Mouse (Mus musculus): Measurements from ENCODE around the gene Slc26a10. TPM values are rescaled to one million over a fixed set of nuclear protein-coding genes. Genes with fewer than 3 reads are reported as not detected.
"Not testable (repeated sequence)": the region's sequence is repeated elsewhere in the genome, so short reads cannot be mapped to it uniquely, and the experiment has no call there.

The Slc26a10 gene
- total and polyA plus RNA-seq, 3 experiments = 13.2 to 40.5 (median 14.7) TPM

GRCm38 (mm10) chr10:127136510-127136909 lies 43.9 kb downstream of the Slc26a10 start:
- intact Hi-C loops (cut with DNase I) = no loop called here
- H3K27ac ChIP-seq = no peak overlapping the region
- H3K36me3 ChIP-seq (ENCODE audit: control insufficient read depth, insufficient read depth, low read length) = no peaks in the 10 kb centered on the region
- H3K4me3 ChIP-seq = no peak overlapping the region
- H3K79me2 ChIP-seq (replicated peaks; ENCODE audit: control insufficient read depth, insufficient read depth, low read length) = no peaks in the 10 kb centered on the region
- no peak for DNase-seq
- no peak for TF ChIP-seq EP300 (IDR thresholded peaks at IDR 0.05; ENCODE audit: insufficient read depth, low read depth, low read length)
- no peaks in the 10 kb centered on the region for H3K27me3 ChIP-seq (ENCODE audit: control insufficient read depth, insufficient read depth, low read length)
- H3K9ac ChIP-seq (ENCODE audit: low read depth, low read length) = no peak overlapping the region
- 77% methylated on average over 4 of the region's 4 CpGs for WGBS
- H3K4me1 ChIP-seq (ENCODE audit: control insufficient read depth, insufficient read depth, low read length) = no peaks in the 10 kb centered on the region

- no peaks in the 10 kb centered on the region for H3K4me1 ChIP-seq (ENCODE audit: control insufficient read depth, insufficient read depth, low read length)
- no peak overlapping the region for H3K27ac ChIP-seq
- intact Hi-C loops (cut with DNase I) = no loop called here
- H3K36me3 ChIP-seq (ENCODE audit: control insufficient read depth, insufficient read depth, low read length) = no peaks in the 10 kb centered on the region
- DNase-seq = no peak
- no peak for TF ChIP-seq EP300 (IDR thresholded peaks at IDR 0.05; ENCODE audit: insufficient read depth, low read depth, low read length)
- no peak for TF ChIP-seq CTCF (IDR thresholded peaks at IDR 0.05)
- TF ChIP-seq POLR2A (IDR thresholded peaks at IDR 0.05; ENCODE audit: insufficient read depth, low read depth, low read length) = no peak
- no peak overlapping the region for H3K4me3 ChIP-seq
- no peaks in the 10 kb centered on the region for H3K27me3 ChIP-seq (ENCODE audit: control insufficient read depth, insufficient read depth, low read length)
- H3K79me2 ChIP-seq (replicated peaks; ENCODE audit: control insufficient read depth, insufficient read depth, low read length) = no peaks in the 10 kb centered on the region
- no peak overlapping the region for H3K9ac ChIP-seq (ENCODE audit: low read depth, low read length)
- 36% methylated on average over 8 of the region's 8 CpGs for WGBS
Measured at GRCm38 (mm10) chr10:127135118-127135836, 45.2 kb downstream of the Slc26a10 start.

- 87% methylated on average over 3 of the region's 3 CpGs for WGBS
- TF ChIP-seq CTCF (IDR thresholded peaks at IDR 0.05) = peak; percentile 52
- H3K36me3 ChIP-seq (ENCODE audit: control insufficient read depth, insufficient read depth, low read length); H3K79me2 ChIP-seq (replicated peaks; ENCODE audit: control insufficient read depth, insufficient read depth, low read length); H3K27me3 ChIP-seq (ENCODE audit: control insufficient read depth, insufficient read depth, low read length); DNase-seq; H3K4me3 ChIP-seq; H3K4me1 ChIP-seq (ENCODE audit: control insufficient read depth, insufficient read depth, low read length); H3K9ac ChIP-seq (ENCODE audit: low read depth, low read length); H3K27ac ChIP-seq; intact Hi-C loops (cut with DNase I): not testable (repeated sequence)
Measured at GRCm38 (mm10) chr10:127134394-127135035, 45.9 kb downstream of the Slc26a10 start.

DNA sequence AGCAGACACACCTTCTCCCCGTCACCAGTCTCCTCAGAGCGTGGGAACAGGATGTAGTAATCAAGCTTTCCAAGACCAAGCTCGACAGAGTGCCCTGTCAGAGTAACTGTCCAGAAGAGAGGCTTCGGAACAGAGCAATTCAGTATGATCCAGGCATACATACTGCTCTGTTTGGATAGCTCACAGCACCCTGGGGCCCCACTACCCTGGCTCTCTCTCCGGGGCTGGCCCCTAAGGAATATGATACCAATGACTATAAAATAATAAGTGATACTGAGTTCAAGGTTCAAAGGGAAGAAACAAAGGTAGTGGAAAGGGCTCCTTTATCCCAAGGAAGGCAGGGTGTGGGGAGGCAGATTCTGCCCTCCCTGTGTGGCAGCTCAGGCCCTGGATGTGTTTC lies 48.0 kb downstream of the Slc26a10 start:
- H3K79me2 ChIP-seq (replicated peaks; ENCODE audit: control insufficient read depth, insufficient read depth, low read length) = no peaks in the 10 kb centered on the region
- intact Hi-C loops (cut with DNase I) = no loop called here
- H3K27ac ChIP-seq = no peak overlapping the region
- H3K27me3 ChIP-seq (ENCODE audit: control insufficient read depth, insufficient read depth, low read length) = no peaks in the 10 kb centered on the region
- H3K9ac ChIP-seq (ENCODE audit: low read depth, low read length) = no peak overlapping the region
- no peaks in the 10 kb centered on the region for H3K4me1 ChIP-seq (ENCODE audit: control insufficient read depth, insufficient read depth, low read length)
- 50% methylated on average over 5 of the region's 5 CpGs for WGBS
- H3K4me3 ChIP-seq = no peak overlapping the region
- H3K36me3 ChIP-seq (ENCODE audit: control insufficient read depth, insufficient read depth, low read length) = no peaks in the 10 kb centered on the region
- no peak for TF ChIP-seq POLR2A (IDR thresholded peaks at IDR 0.05; ENCODE audit: insufficient read depth, low read depth, low read length)
- TF ChIP-seq EP300 (IDR thresholded peaks at IDR 0.05; ENCODE audit: insufficient read depth, low read depth, low read length) = no peak
- TF ChIP-seq CTCF (IDR thresholded peaks at IDR 0.05) = no peak
- DNase-seq = no peak

GRCm38 (mm10) chr10:127129431-127129830 lies 51.0 kb downstream of the Slc26a10 start:
- Histone ChIP-seq H3K4me1 (ENCODE audit: control insufficient read depth, insufficient read depth, low read length) (no peaks in the 10 kb centered on the region), H3K36me3 (ENCODE audit: control insufficient read depth, insufficient read depth, low read length) (no peaks in the 10 kb centered on the region), H3K4me3 (no peak overlapping the region), H3K79me2 (replicated peaks; ENCODE audit: control insufficient read depth, insufficient read depth, low read length) (no peaks in the 10 kb centered on the region), H3K27me3 (ENCODE audit: control insufficient read depth, insufficient read depth, low read length) (no peaks in the 10 kb centered on the region), H3K27ac (no peak overlapping the region), H3K9ac (ENCODE audit: low read depth, low read length) (no peak overlapping the region)
- DNase-seq = no peak
- no peak for TF ChIP-seq CTCF (IDR thresholded peaks at IDR 0.05)
- intact Hi-C loops (cut with DNase I) = no loop called here
- WGBS = 76% methylated on average over 4 of the region's 4 CpGs

- Histone ChIP-seq H3K9ac (ENCODE audit: low read depth, low read length) (no peak overlapping the region), H3K27me3 (ENCODE audit: control insufficient read depth, insufficient read depth, low read length) (no peaks in the 10 kb centered on the region), H3K79me2 (replicated peaks; ENCODE audit: control insufficient read depth, insufficient read depth, low read length) (no peaks in the 10 kb centered on the region), H3K36me3 (ENCODE audit: control insufficient read depth, insufficient read depth, low read length) (no peaks in the 10 kb centered on the region), H3K27ac (no peak overlapping the region), H3K4me1 (ENCODE audit: control insufficient read depth, insufficient read depth, low read length) (peaks cover 2% of the 10 kb centered on the region; the same call in 1 of the 2 replicates), H3K4me3 (no peak overlapping the region)
- WGBS = 63% methylated on average over 7 of the region's 7 CpGs
- DNase-seq = no peak
- TF ChIP-seq POLR2A (IDR thresholded peaks at IDR 0.05; ENCODE audit: insufficient read depth, low read depth, low read length) (no peak), CTCF (IDR thresholded peaks at IDR 0.05) (no peak)
- intact Hi-C loops (cut with DNase I) = no loop called here
Measured at GRCm38 (mm10) chr10:127127711-127128279, 52.6 kb downstream of the Slc26a10 start.
